Mouse (Mus musculus) heart, embryonic 11.5 days (tissue): ENCODE results near the gene Ryr2. TPM values are rescaled to one million over a fixed set of nuclear protein-coding genes. Genes with fewer than 3 reads are reported as not detected.

Source experiments
- ATAC-seq: fragments of 200-750 bp; cut with Nextera tagmentation; replicated peaks from 2 replicates; pipeline ENCODE4 v1.8.0; 2017; ENCODE audit warnings: moderate library complexity; ENCODE audit not compliant: insufficient number of reproducible peaks, low FRiP score, low TSS enrichment
- H3K27ac ChIP-seq: fragments of 300-500 bp; sonication (generic); 2 replicates; pipeline ENCODE4 v1.5.1; 2014; ENCODE audit warnings: mild to moderate bottlenecking, low read depth, low read length
- H3K27me3 ChIP-seq: fragments of 300-500 bp; sonication (generic); 2 replicates; pipeline ENCODE4 v1.6.1; 2014; ENCODE audit warnings: mild to moderate bottlenecking, low read length, mixed read lengths; ENCODE audit not compliant: control insufficient read depth, insufficient read depth
- H3K36me3 ChIP-seq: fragments of 300-500 bp; sonication (generic); 2 replicates; pipeline ENCODE4 v1.6.1; 2014; ENCODE audit warnings: mild to moderate bottlenecking, low read length, moderate library complexity, mixed read lengths; ENCODE audit not compliant: control insufficient read depth, insufficient read depth
- H3K4me1 ChIP-seq: fragments of 300-500 bp; sonication (generic); 2 replicates; pipeline ENCODE4 v1.6.1; 2014; ENCODE audit warnings: low read length; ENCODE audit not compliant: control insufficient read depth, insufficient read depth
- H3K4me2 ChIP-seq: fragments of 300-500 bp; sonication (generic); 2 replicates; pipeline ENCODE4 v1.6.1; 2014; ENCODE audit warnings: mild to moderate bottlenecking, moderate library complexity
- H3K4me3 ChIP-seq: fragments of 300-500 bp; sonication (generic); 2 replicates; pipeline ENCODE4 v1.5.1; 2014; ENCODE audit warnings: low read depth, low read length
- H3K9ac ChIP-seq: fragments of 300-500 bp; sonication (generic); 2 replicates; pipeline ENCODE4 v1.6.1; 2014; ENCODE audit warnings: mild to moderate bottlenecking, low read depth, low read length, moderate library complexity
- H3K9me3 ChIP-seq: fragments of 300-500 bp; sonication (generic); replicated peaks from 2 replicates; pipeline ENCODE4 v1.6.1; 2016; ENCODE audit warnings: low read length; ENCODE audit not compliant: control insufficient read depth
- WGBS: fragments of 180-500 bp; shearing (Covaris S2); extraction: QIAGEN DNeasy Blood & Tissue Kit; methylation state at CpG from one replicate; pipeline ENCODE4 v1.1.7; 2014; ENCODE audit not compliant: insufficient replicate concordance; 5-methylcytosine and 5-hydroxymethylcytosine counted together
- polyA plus RNA-seq: library from polyadenylated mRNA; unstranded; fragments of >200 nt; fragmentation: Nextera tagmentation; extraction: Ambion mirVana; gene quantifications from 2 replicates; pipeline ENCODE4 v1.2.1, GENCODE M21; 2014

The Ryr2 gene
- polyA plus RNA-seq, 1 experiment from 2014 or later: 46.7 TPM

DNA sequence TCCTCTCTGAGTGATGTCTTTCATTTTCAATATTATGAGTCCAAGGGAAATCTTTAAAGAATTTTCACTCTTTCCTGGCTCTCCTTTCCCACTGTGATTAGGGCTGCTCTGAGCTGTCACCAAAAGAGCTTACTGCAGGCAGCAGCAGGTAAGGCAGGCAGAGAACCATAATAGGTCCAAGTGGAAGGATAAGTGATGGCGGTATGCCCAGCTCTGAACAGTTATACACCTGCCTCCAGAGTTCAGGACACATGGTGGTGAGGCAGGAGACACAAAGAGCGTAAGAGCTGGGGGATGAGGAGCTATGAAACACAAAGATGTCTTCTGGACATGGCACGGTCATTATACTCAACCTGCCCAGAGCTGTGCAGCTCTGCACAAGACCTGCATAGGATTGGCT is 215.0 kb downstream of the Ryr2 start:
- Histone ChIP-seq H3K4me3 (no peak overlapping the region), H3K36me3 (no peaks in the 10 kb centered on the region), H3K27me3 (no peaks in the 10 kb centered on the region), H3K9me3 (no peaks in the 10 kb centered on the region), H3K27ac (no peak overlapping the region), H3K4me2 (no peak overlapping the region), H3K4me1 (no peaks in the 10 kb centered on the region), H3K9ac (no peak overlapping the region)
- ATAC-seq: no peak
- 90% methylated on average over 3 of the region's 3 CpGs for WGBS

DNA sequence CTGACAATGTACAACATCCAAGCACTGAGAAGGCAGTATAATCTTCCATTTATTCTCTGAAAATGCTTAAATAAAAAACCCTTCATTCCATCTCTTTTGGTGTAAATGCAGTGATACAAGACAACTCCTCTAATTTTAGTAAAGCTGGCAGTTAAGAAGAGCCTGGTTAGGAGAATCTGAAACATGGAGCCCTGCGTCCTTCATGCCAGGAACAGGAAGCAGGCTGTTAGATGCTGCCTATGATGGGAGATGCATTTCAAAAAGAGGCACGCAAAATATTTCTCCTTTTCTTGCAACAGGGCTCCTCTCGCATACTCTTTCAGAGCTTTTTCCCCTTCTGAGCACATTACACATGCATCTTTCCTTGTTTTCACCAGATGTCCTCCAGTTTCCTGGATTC is 215.6 kb downstream of the Ryr2 start:
- Histone ChIP-seq H3K4me3 (no peak overlapping the region), H3K27me3 (no peaks in the 10 kb centered on the region), H3K4me1 (no peaks in the 10 kb centered on the region), H3K9me3 (no peaks in the 10 kb centered on the region), H3K9ac (no peak overlapping the region), H3K27ac (no peak overlapping the region), H3K36me3 (no peaks in the 10 kb centered on the region), H3K4me2 (no peak overlapping the region)
- ATAC-seq: no peak
- 71% methylated on average over 3 of the region's 3 CpGs for WGBS

DNA sequence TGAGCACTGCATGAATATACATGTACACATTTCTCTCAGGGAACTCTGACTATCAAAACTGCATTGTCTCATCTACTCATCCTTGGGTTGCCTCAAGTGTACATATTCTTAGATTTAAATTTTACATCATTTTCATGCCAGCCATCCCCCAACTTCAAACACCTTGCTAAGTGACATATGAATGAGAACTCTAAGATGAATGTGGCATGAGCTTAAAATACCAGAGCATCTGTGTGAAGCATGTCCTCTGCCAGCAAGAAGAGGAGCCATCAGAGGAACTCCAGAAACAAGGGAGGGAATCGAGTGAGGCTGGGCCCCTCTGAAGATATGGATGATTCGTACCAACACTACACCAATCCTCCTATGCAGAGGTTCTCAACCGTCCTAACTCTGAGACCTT is 222.6 kb downstream of the Ryr2 start:
- no peak overlapping the region for H3K9ac ChIP-seq
- ATAC-seq: no peak
- WGBS: 75% methylated on average over 3 of the region's 3 CpGs
- H3K36me3 ChIP-seq: no peaks in the 10 kb centered on the region
- H3K9me3 ChIP-seq: no peaks in the 10 kb centered on the region
- no peak overlapping the region for H3K4me2 ChIP-seq
- no peaks in the 10 kb centered on the region for H3K27me3 ChIP-seq
- H3K4me3 ChIP-seq: no peak overlapping the region
- H3K4me1 ChIP-seq: peaks cover 3% of the 10 kb centered on the region; the same call in 1 of the 2 replicates
- no peak overlapping the region for H3K27ac ChIP-seq

DNA sequence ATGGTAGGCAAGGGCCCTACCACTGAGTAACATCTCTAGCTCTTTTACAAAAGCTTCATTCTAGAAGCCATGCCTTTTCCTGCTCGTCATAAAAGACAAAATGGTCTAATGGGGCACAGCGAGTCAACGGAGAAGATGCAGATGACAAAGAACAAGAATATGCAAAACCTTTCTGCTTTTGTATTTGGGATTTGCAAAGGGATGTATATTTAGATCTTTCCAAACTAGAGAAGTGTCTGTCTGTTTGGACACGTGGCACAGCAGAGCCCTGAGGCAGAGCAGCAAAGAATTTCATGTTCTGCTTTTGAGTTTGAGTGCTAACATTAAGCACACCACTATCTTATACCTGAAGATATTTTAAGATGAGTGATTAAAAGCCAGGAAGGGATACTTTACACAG is 224.4 kb downstream of the Ryr2 start:
- Histone ChIP-seq H3K4me3 (no peak overlapping the region), H3K27ac (no peak overlapping the region), H3K9ac (no peak overlapping the region), H3K27me3 (no peaks in the 10 kb centered on the region), H3K4me2 (no peak overlapping the region), H3K36me3 (peaks cover 2% of the 10 kb centered on the region; the same call in 1 of the 2 replicates), H3K9me3 (no peaks in the 10 kb centered on the region), H3K4me1 (peaks cover 5% of the 10 kb centered on the region; the same call in 1 of the 2 replicates)
- no peak for ATAC-seq
- WGBS: 81% methylated on average over 4 of the region's 4 CpGs

DNA sequence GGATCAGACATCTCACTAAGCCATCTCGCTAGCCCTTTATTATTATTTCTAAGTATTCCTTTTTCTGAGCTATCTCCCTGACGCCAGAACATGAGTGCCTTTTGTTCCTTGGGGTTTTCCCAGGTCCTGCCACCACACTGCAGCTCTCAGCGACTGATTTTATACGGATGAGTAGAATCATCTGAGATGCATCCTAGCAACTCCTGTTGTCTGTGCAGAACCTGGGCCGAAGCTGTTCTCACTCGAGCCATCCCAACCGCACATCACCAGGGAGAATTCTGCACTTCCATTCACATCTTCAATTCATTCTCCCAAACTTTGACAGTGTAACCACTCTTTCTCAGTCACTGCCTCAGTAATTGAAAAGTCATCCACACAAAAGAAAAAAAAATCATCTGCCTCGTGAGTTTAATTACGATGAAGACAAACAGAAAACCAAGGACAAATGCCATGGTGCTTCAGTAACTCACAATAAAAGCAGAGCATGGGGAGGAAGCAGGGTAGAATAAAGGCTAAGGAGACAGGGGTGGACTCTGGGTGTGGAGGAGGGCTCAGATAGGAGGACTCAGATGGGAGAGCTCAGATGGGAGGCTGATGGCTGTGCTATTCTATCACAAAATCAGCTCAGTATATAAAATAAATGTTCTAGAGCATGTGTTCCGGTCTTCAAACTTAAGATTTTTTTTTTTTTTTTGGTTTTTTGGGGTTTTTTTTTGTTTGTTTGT is 226.1 kb downstream of the Ryr2 start:
- ATAC-seq: no peak
- peaks cover 2% of the 10 kb centered on the region; the same call in 1 of the 2 replicates for H3K36me3 ChIP-seq

GRCm38 (mm10) chr13:11879037-11879436 is 227.7 kb downstream of the Ryr2 start:
- H3K36me3 ChIP-seq: peaks cover 2% of the 10 kb centered on the region; the same call in 1 of the 2 replicates
- no peak for ATAC-seq
- 62% methylated on average over 3 of the region's 3 CpGs for WGBS

More for the DNA sequence above, 226.1 kb downstream of the Ryr2 start:
- H3K27ac ChIP-seq: no peak overlapping the region
- H3K4me1 ChIP-seq: peaks cover 5% of the 10 kb centered on the region; the same call in 1 of the 2 replicates
- WGBS: 84% methylated on average over 10 of the region's 10 CpGs
- no peak overlapping the region for H3K9ac ChIP-seq
- H3K4me2 ChIP-seq: no peak overlapping the region
- no peaks in the 10 kb centered on the region for H3K9me3 ChIP-seq
- no peaks in the 10 kb centered on the region for H3K27me3 ChIP-seq
- no peak overlapping the region for H3K4me3 ChIP-seq

GRCm38 (mm10) chr13:11874852-11875251 is 231.9 kb downstream of the Ryr2 start:
- no peak overlapping the region for H3K9ac ChIP-seq
- 10% methylated on average over 1 of the region's 1 CpGs for WGBS
- no peak overlapping the region for H3K27ac ChIP-seq
- no peak for ATAC-seq
- peaks cover 5% of the 10 kb centered on the region; the same call in 1 of the 2 replicates for H3K4me1 ChIP-seq
- H3K9me3 ChIP-seq: no peaks in the 10 kb centered on the region
- peaks cover 2% of the 10 kb centered on the region; the same call in 1 of the 2 replicates for H3K36me3 ChIP-seq
- H3K27me3 ChIP-seq: no peaks in the 10 kb centered on the region
- H3K4me2 ChIP-seq: no peak overlapping the region
- no peak overlapping the region for H3K4me3 ChIP-seq

More at GRCm38 (mm10) chr13:11879037-11879436, 227.7 kb downstream of the Ryr2 start:
- no peaks in the 10 kb centered on the region for H3K27me3 ChIP-seq
- H3K4me2 ChIP-seq: no peak overlapping the region
- H3K9me3 ChIP-seq: no peaks in the 10 kb centered on the region
- no peak overlapping the region for H3K9ac ChIP-seq
- no peak overlapping the region for H3K27ac ChIP-seq
- no peak overlapping the region for H3K4me3 ChIP-seq
- H3K4me1 ChIP-seq: peaks cover 5% of the 10 kb centered on the region; the same call in 1 of the 2 replicates

DNA sequence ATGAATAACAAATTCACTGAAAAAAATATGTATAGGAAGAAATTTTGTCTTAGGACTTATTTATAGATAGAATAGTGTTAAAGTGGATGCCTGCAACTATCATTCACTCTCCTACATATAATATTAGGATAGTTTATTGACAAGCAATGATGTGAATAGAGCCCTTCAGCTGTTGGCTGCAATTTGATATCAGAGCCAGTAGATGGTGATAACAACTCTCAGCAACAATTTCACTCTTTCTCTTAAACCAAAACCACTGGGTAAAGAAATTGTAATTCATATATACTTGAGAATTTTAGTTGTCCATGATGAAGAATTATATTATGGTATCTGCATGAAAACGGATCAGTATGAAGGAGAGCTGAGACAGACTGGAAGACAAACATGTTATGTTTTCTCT is 236.8 kb downstream of the Ryr2 start:
- no peak overlapping the region for H3K4me2 ChIP-seq
- H3K4me1 ChIP-seq: no peaks in the 10 kb centered on the region
- WGBS: 71% methylated on average over 1 of the region's 1 CpGs
- H3K9ac ChIP-seq: no peak overlapping the region
- no peak for ATAC-seq
- H3K4me3 ChIP-seq: no peak overlapping the region
- H3K36me3 ChIP-seq: no peaks in the 10 kb centered on the region
- H3K27me3 ChIP-seq: no peaks in the 10 kb centered on the region
- no peaks in the 10 kb centered on the region for H3K9me3 ChIP-seq
- no peak overlapping the region for H3K27ac ChIP-seq

GRCm38 (mm10) chr13:11869486-11869885 is 237.3 kb downstream of the Ryr2 start:
- no peak for ATAC-seq
- 76% methylated on average over 2 of the region's 2 CpGs for WGBS

More at GRCm38 (mm10) chr13:11869486-11869885, 237.3 kb downstream of the Ryr2 start:
- H3K27ac ChIP-seq: no peak overlapping the region
- H3K36me3 ChIP-seq: no peaks in the 10 kb centered on the region
- H3K27me3 ChIP-seq: no peaks in the 10 kb centered on the region
- H3K4me3 ChIP-seq: no peak overlapping the region
- H3K4me1 ChIP-seq: no peaks in the 10 kb centered on the region
- no peak overlapping the region for H3K9ac ChIP-seq
- H3K4me2 ChIP-seq: no peak overlapping the region
- H3K9me3 ChIP-seq: no peaks in the 10 kb centered on the region
